Mouse (Mus musculus) ES-Bruce4 (cell line): ENCODE results near the gene Stub1. TPM values are rescaled to one million over a fixed set of nuclear protein-coding genes. Genes with fewer than 3 reads are reported as not detected.

Experiments used
- H3K27ac ChIP-seq: 2 replicates; pipeline ENCODE4 v1.5.1; 2012; ENCODE audit warnings: low read length, inconsistent platforms; ENCODE audit not compliant: insufficient read depth
- H3K27me3 ChIP-seq: 2 replicates; pipeline ENCODE4 v1.6.1; 2012; ENCODE audit warnings: mild to moderate bottlenecking, low read length, inconsistent platforms; ENCODE audit not compliant: control insufficient read depth, poor library complexity, insufficient read depth, severe bottlenecking
- H3K36me3 ChIP-seq: 2 replicates; pipeline ENCODE4 v1.6.1; 2012; ENCODE audit warnings: inconsistent platforms, mild to moderate bottlenecking, low read length, moderate library complexity; ENCODE audit not compliant: control insufficient read depth, poor library complexity, insufficient read depth, severe bottlenecking
- H3K4me1 ChIP-seq: one replicate; pipeline ENCODE4 v1.8.1; 2011; ENCODE audit warnings: low read length; ENCODE audit not compliant: control insufficient read depth, insufficient read depth
- H3K4me3 ChIP-seq: 2 replicates; pipeline ENCODE4 v1.5.1; 2011; ENCODE audit warnings: low read depth, mild to moderate bottlenecking, low read length
- H3K9ac ChIP-seq: 2 replicates; pipeline ENCODE4 v1.6.1; 2012; ENCODE audit warnings: low read depth, mild to moderate bottlenecking, inconsistent platforms; ENCODE audit not compliant: poor library complexity, severe bottlenecking
- H3K9me3 ChIP-seq: replicated peaks from 2 replicates; pipeline ENCODE4 v1.6.1; 2012; ENCODE audit warnings: mild to moderate bottlenecking, low read length, inconsistent platforms; ENCODE audit not compliant: control insufficient read depth, poor library complexity, insufficient read depth, severe bottlenecking
- CTCF ChIP-seq: IDR thresholded peaks from one replicate; pipeline ENCODE4 v1.8.1; 2011; ENCODE audit warnings: low read depth, low read length
- EP300 ChIP-seq: IDR thresholded peaks from 2 replicates; pipeline ENCODE4 v1.6.1; 2011; ENCODE audit warnings: low read depth, low read length; ENCODE audit not compliant: insufficient read depth
- POLR2A ChIP-seq: IDR thresholded peaks from one replicate; pipeline ENCODE4 v1.8.1; 2011; ENCODE audit warnings: low read length; ENCODE audit not compliant: insufficient read depth
- polyA plus RNA-seq: library from polyadenylated mRNA; stranded (reverse); fragments of >200 nt; gene quantifications from 2 replicates; pipeline ENCODE4 v1.2.4, GENCODE M21; 2011; ENCODE audit warnings: low read depth; ENCODE audit not compliant: missing spikeins, insufficient read depth, insufficient read length

Stub1 gene
- polyA plus RNA-seq, 1 experiment = 97.8 TPM

DNA sequence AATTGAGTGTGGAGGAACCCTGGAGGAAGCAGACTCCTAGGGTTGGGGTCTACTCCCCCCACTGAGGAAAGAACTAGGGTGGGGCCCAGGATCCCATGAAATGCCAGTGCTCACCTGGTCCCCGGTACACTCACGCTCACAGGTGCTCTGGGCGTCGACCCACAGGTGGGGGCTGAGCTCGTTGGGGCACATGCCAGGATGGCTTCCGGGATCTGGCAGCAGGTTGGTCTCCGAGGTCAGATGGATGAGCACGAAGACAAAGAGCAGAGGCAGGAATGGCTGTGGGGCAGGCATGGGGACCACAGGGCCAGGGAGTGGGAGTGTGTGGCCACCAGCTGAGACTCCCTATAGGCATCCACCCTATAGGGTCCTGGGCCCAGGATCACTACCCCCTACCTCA, 46.5 kb upstream of the Stub1 start:
- Histone ChIP-seq H3K4me3 (no peak overlapping the region), H3K4me1 (peaks cover 11% of the 10 kb centered on the region), H3K27ac (no peak overlapping the region), H3K9me3 (no peaks in the 10 kb centered on the region), H3K9ac (no peak overlapping the region), H3K27me3 (no peaks in the 10 kb centered on the region), H3K36me3 (peaks cover 5% of the 10 kb centered on the region; the same call in 1 of the 2 replicates)
- TF ChIP-seq POLR2A (no peak), CTCF (no peak), EP300 (no peak)

GRCm38 (mm10) chr17:25879261-25879660, 46.1 kb upstream of the Stub1 start:
- H3K9ac ChIP-seq = no peak overlapping the region
- H3K4me1 ChIP-seq = peaks cover 11% of the 10 kb centered on the region
- H3K9me3 ChIP-seq = no peaks in the 10 kb centered on the region
- no peak overlapping the region for H3K4me3 ChIP-seq
- no peaks in the 10 kb centered on the region for H3K27me3 ChIP-seq
- no peak overlapping the region for H3K27ac ChIP-seq
- H3K36me3 ChIP-seq = 0 out of 2 replicates have a peak, but pooled peaks cover under 1% of the 10 kb centered on the region
- TF ChIP-seq POLR2A (no peak), CTCF (peak; percentile 92)

GRCm38 (mm10) chr17:25878611-25879180, 45.5 kb upstream of the Stub1 start:
- Histone ChIP-seq H3K4me1 (peaks cover 11% of the 10 kb centered on the region), H3K4me3 (no peak overlapping the region), H3K36me3 (no peaks in the 10 kb centered on the region)

GRCm38 (mm10) chr17:25877741-25878610, 44.8 kb upstream of the Stub1 start:
- H3K4me3 ChIP-seq = no peak overlapping the region
- H3K4me1 ChIP-seq = peaks cover 11% of the 10 kb centered on the region
- no peaks in the 10 kb centered on the region for H3K9me3 ChIP-seq

More at GRCm38 (mm10) chr17:25878611-25879180, 45.5 kb upstream of the Stub1 start:
- Histone ChIP-seq H3K9me3 (no peaks in the 10 kb centered on the region), H3K9ac (no peak overlapping the region), H3K27ac (no peak overlapping the region), H3K27me3 (no peaks in the 10 kb centered on the region)
- TF ChIP-seq POLR2A (no peak), EP300 (no peak), CTCF (no peak)

DNA sequence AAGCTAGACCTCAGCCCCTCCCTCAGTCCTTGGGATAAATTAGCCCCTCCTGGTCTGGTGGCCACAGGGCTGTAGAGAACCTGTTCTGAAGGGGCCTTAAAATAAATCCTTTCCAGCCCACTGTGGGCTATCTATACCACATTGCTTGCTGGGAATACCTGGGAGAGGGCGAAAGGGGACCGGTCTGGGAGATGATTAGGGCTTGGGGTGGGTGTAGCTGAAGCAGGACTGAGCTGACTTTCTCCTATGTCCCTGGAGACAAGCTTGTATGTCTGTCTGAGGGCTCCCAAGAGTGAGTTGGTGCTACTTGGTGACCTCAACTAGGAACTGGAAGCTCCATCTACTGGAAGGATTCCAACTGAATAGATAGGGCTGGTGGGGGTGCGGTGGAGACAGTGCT, 43.8 kb upstream of the Stub1 start:
- H3K9ac ChIP-seq = no peak overlapping the region
- H3K27ac ChIP-seq = no peak overlapping the region
- H3K9me3 ChIP-seq = no peaks in the 10 kb centered on the region
- no peaks in the 10 kb centered on the region for H3K27me3 ChIP-seq
- H3K4me1 ChIP-seq = peaks cover 11% of the 10 kb centered on the region
- no peak for TF ChIP-seq CTCF
- no peak for TF ChIP-seq POLR2A
- no peak for TF ChIP-seq EP300
- H3K4me3 ChIP-seq = no peak overlapping the region
- no peaks in the 10 kb centered on the region for H3K36me3 ChIP-seq

More at GRCm38 (mm10) chr17:25877741-25878610, 44.8 kb upstream of the Stub1 start:
- Histone ChIP-seq H3K27me3 (no peaks in the 10 kb centered on the region), H3K9ac (no peak overlapping the region), H3K36me3 (no peaks in the 10 kb centered on the region), H3K27ac (no peak overlapping the region)
- TF ChIP-seq EP300 (no peak), CTCF (no peak), POLR2A (no peak)

- H3K27ac ChIP-seq = no peak overlapping the region
Observed at GRCm38 (mm10) chr17:25876347-25876915, 43.2 kb upstream of the Stub1 start.

More at GRCm38 (mm10) chr17:25876347-25876915, 43.2 kb upstream of the Stub1 start:
- Histone ChIP-seq H3K4me1 (peaks cover 7% of the 10 kb centered on the region), H3K27me3 (no peaks in the 10 kb centered on the region), H3K4me3 (peak overlapping the region; percentile 89), H3K36me3 (no peaks in the 10 kb centered on the region), H3K9me3 (no peaks in the 10 kb centered on the region), H3K9ac (peak overlapping the region; percentile 49; the same call in 1 of the 2 replicates)
- TF ChIP-seq CTCF (no peak), EP300 (no peak), POLR2A (no peak)
